ENCODE assay signal across 23 mouse cellular contexts in the genomic region with DNA sequence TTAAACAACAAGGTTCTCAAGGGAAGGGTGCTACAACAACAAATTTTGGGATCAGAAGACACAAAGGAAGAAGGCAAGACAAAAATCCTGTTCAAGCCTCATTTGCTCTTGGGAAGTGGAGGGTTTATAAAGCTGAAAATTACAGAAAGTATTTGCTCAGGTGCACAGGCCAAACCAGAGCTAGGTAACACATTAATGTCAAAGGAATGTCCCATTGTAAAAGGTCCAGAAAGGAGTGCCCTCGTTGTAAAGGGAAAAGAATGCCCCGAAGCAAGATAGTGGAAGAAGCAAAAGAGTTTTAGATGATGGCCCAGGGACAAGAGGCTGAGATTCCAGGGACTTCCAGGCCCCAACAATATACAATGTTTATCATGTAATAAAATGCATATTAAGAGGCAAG.
"Had no signal": no experiment of that assay in that cellular context is flagged by ENCODE, and none has a peak within 500 bp of the region (broad histone marks: within the 10 kb centered on the region; RNA-seq: fewer than 3 reads in every experiment).

No protein-coding gene starts in this region.

- H3K4me1 ChIP-seq: heart, embryonic 13.5 days; heart, embryonic 15.5 days; hindbrain, embryonic 13.5 days; hindbrain, embryonic 15.5 days; limb, embryonic 13.5 days; limb, embryonic 15.5 days had no signal

- DNase-seq: gastrocnemius, adult 2 months; gastrocnemius, postnatal 10 days; gastrocnemius, postnatal 25 days; heart, adult 18-20 months; heart, postnatal 14 days; heart, postnatal 36 days; kidney, adult 18-20 months; kidney, adult 8-10 months; kidney, postnatal 14 days; kidney, postnatal 36 days; layer of hippocampus, adult 9-11 months; layer of hippocampus, postnatal 36 days; left cerebral cortex, postnatal 4 days had no signal

- H3K27me3 ChIP-seq: heart, embryonic 13.5 days; heart, embryonic 15.5 days; hindbrain, embryonic 13.5 days; hindbrain, embryonic 15.5 days; limb, embryonic 13.5 days; limb, embryonic 15.5 days had no signal

- H3K4me2 ChIP-seq: heart, embryonic 11.5 days; heart, embryonic 13.5 days; heart, embryonic 15.5 days; hindbrain, embryonic 13.5 days; hindbrain, embryonic 15.5 days; limb, embryonic 13.5 days; limb, embryonic 15.5 days; liver, embryonic 11.5 days had no signal

- ATAC-seq: hindbrain, postnatal 0 days had no signal

- H3K9me3 ChIP-seq: heart, embryonic 13.5 days; heart, embryonic 15.5 days; hindbrain, embryonic 13.5 days; hindbrain, embryonic 15.5 days; limb, embryonic 13.5 days; limb, embryonic 15.5 days had no signal

- H3K27ac ChIP-seq: gastrocnemius, adult 2 months; heart, embryonic 13.5 days; heart, embryonic 15.5 days; hindbrain, embryonic 13.5 days; hindbrain, embryonic 15.5 days; hindbrain, postnatal 0 days; kidney, postnatal 0 days; limb, embryonic 13.5 days; limb, embryonic 15.5 days had no signal

- H3K4me3 ChIP-seq: gastrocnemius, adult 2 months; heart, embryonic 13.5 days; heart, embryonic 15.5 days; hindbrain, embryonic 13.5 days; hindbrain, embryonic 15.5 days; limb, embryonic 13.5 days; limb, embryonic 15.5 days had no signal

- H3K36me3 ChIP-seq: heart, embryonic 13.5 days; heart, embryonic 15.5 days; hindbrain, embryonic 13.5 days; hindbrain, embryonic 15.5 days; limb, embryonic 13.5 days; limb, embryonic 15.5 days had no signal

- H3K9ac ChIP-seq: heart, embryonic 13.5 days; heart, embryonic 15.5 days; hindbrain, embryonic 13.5 days; hindbrain, embryonic 15.5 days; limb, embryonic 13.5 days; limb, embryonic 15.5 days had no signal
